Mouse (Mus musculus): Measurements from ENCODE around the gene Ezh1. TPM values are rescaled to one million over a fixed set of nuclear protein-coding genes. Genes with fewer than 3 reads are reported as not detected.
A peak's percentile ranks its signal among the peaks of the same experiment; 100 is the strongest.

The Ezh1 gene
- polyA plus RNA-seq, 1 experiment from 2014 or later = 17.6 TPM

- Histone ChIP-seq H3K36me3 (peaks cover 21% of the 10 kb centered on the region), H3K27ac (peak within 1 kb of the TSS; percentile 25; the same call in 1 of the 2 replicates), H3K4me3 (replicated peaks) (peak within 1 kb of the TSS; percentile 45), H3K4me1 (replicated peaks) (peaks cover 49% of the 10 kb centered on the region), H3K9ac (replicated peaks) (peak within 1 kb of the TSS; percentile 72), H3K4me2 (replicated peaks) (peak within 1 kb of the TSS; percentile 91), H3K9me3 (no peaks in the 10 kb centered on the region), H3K27me3 (peaks cover 43% of the 10 kb centered on the region)
- under 1% methylated on average over 43 of the region's 43 CpGs for WGBS
- peak; percentile 85 for ATAC-seq
Observed at GRCm38 (mm10) chr11:101259948-101260825, 33.9 kb upstream of the Ezh1 start, which contains the start of gene Wnk4. Wnk4 (plus strand) TSS chr11:101260567.

GRCm38 (mm10) chr11:101259261-101259712 is 33.0 kb upstream of the Ezh1 start:
- peaks cover 35% of the 10 kb centered on the region for H3K27me3 ChIP-seq
- ATAC-seq = no peak
- peaks cover 21% of the 10 kb centered on the region for H3K36me3 ChIP-seq
- WGBS = 33% methylated on average over 6 of the region's 6 CpGs
- no peak overlapping the region for H3K9ac ChIP-seq (replicated peaks)
- peak overlapping the region; percentile 19; the same call in 1 of the 2 replicates for H3K27ac ChIP-seq
- peak overlapping the region; percentile 91; the same call in 1 of the 2 replicates for H3K4me2 ChIP-seq (replicated peaks)
- H3K9me3 ChIP-seq = no peaks in the 10 kb centered on the region
- peaks cover 50% of the 10 kb centered on the region for H3K4me1 ChIP-seq (replicated peaks)
- H3K4me3 ChIP-seq (replicated peaks) = no peak overlapping the region

GRCm38 (mm10) chr11:101255826-101256775 is 29.8 kb upstream of the Ezh1 start:
- no peak for ATAC-seq
- Histone ChIP-seq H3K4me1 (replicated peaks) (peaks cover 42% of the 10 kb centered on the region), H3K4me3 (replicated peaks) (no peak overlapping the region), H3K36me3 (peaks cover 21% of the 10 kb centered on the region), H3K27ac (no peak overlapping the region), H3K9me3 (no peaks in the 10 kb centered on the region), H3K9ac (replicated peaks) (no peak overlapping the region), H3K27me3 (peaks cover 4% of the 10 kb centered on the region; the same call in 1 of the 2 replicates), H3K4me2 (replicated peaks) (no peak overlapping the region)
- 91% methylated on average over 13 of the region's 13 CpGs for WGBS

- Histone ChIP-seq H3K27me3 (no peaks in the 10 kb centered on the region), H3K27ac (peak within 1 kb of the TSS; percentile 92), H3K4me1 (replicated peaks) (peaks cover 19% of the 10 kb centered on the region), H3K4me3 (replicated peaks) (peak within 1 kb of the TSS; percentile 90), H3K36me3 (peaks cover 16% of the 10 kb centered on the region), H3K9ac (replicated peaks) (peak within 1 kb of the TSS; percentile 93), H3K9me3 (no peaks in the 10 kb centered on the region), H3K4me2 (replicated peaks) (peak within 1 kb of the TSS; percentile 97)
- peak; percentile 88 for ATAC-seq
- WGBS = under 1% methylated on average over 39 of the region's 40 CpGs
Observed at GRCm38 (mm10) chr11:101253613-101254389, 27.5 kb upstream of the Ezh1 start, which contains the start of gene Vps25. Vps25 (plus strand) TSS chr11:101253707.

- H3K9me3 ChIP-seq = no peaks in the 10 kb centered on the region
- peak overlapping the region; percentile 97 for H3K4me2 ChIP-seq (replicated peaks)
- H3K4me3 ChIP-seq (replicated peaks) = peak overlapping the region; percentile 90
- H3K27me3 ChIP-seq = peaks cover 5% of the 10 kb centered on the region
- peaks cover 11% of the 10 kb centered on the region for H3K36me3 ChIP-seq
- no peak for ATAC-seq
- H3K27ac ChIP-seq = peak overlapping the region; percentile 92
- peak overlapping the region; percentile 93 for H3K9ac ChIP-seq (replicated peaks)
- WGBS = 11% methylated on average over 7 of the region's 7 CpGs
- H3K4me1 ChIP-seq (replicated peaks) = peaks cover 18% of the 10 kb centered on the region
Observed at GRCm38 (mm10) chr11:101252941-101253340, 26.7 kb upstream of the Ezh1 start.

GRCm38 (mm10) chr11:101251031-101251430 is 24.8 kb upstream of the Ezh1 start:
- Histone ChIP-seq H3K27me3 (peaks cover 22% of the 10 kb centered on the region), H3K27ac (no peak overlapping the region), H3K4me2 (replicated peaks) (no peak overlapping the region), H3K9ac (replicated peaks) (no peak overlapping the region), H3K4me1 (replicated peaks) (peaks cover 29% of the 10 kb centered on the region), H3K36me3 (peaks cover 2% of the 10 kb centered on the region; the same call in 1 of the 2 replicates), H3K4me3 (replicated peaks) (no peak overlapping the region), H3K9me3 (no peaks in the 10 kb centered on the region)
- 78% methylated on average over 2 of the region's 2 CpGs for WGBS
- ATAC-seq = no peak

GRCm38 (mm10) chr11:101248258-101248994 is 22.2 kb upstream of the Ezh1 start:
- WGBS = 41% methylated on average over 14 of the region's 14 CpGs
- H3K4me3 ChIP-seq (replicated peaks) = no peak overlapping the region
- no peaks in the 10 kb centered on the region for H3K36me3 ChIP-seq
- H3K9ac ChIP-seq (replicated peaks) = no peak overlapping the region
- ATAC-seq = no peak
- H3K9me3 ChIP-seq = no peaks in the 10 kb centered on the region
- H3K4me1 ChIP-seq (replicated peaks) = peaks cover 23% of the 10 kb centered on the region
- H3K27ac ChIP-seq = no peak overlapping the region
- 0 out of 2 replicates have a peak overlapping the region, but pooled peaks have one; percentile 17 for H3K4me2 ChIP-seq (replicated peaks)
- H3K27me3 ChIP-seq = peaks cover 48% of the 10 kb centered on the region

GRCm38 (mm10) chr11:101247521-101248030 is 21.3 kb upstream of the Ezh1 start:
- H3K4me2 ChIP-seq (replicated peaks) = 0 out of 2 replicates have a peak overlapping the region, but pooled peaks have one; percentile 97
- H3K27ac ChIP-seq = no peak overlapping the region
- peaks cover 48% of the 10 kb centered on the region for H3K27me3 ChIP-seq
- no peaks in the 10 kb centered on the region for H3K36me3 ChIP-seq
- no peak for ATAC-seq
- no peak overlapping the region for H3K9ac ChIP-seq (replicated peaks)
- no peak overlapping the region for H3K4me3 ChIP-seq (replicated peaks)
- WGBS = 84% methylated on average over 6 of the region's 6 CpGs
- no peaks in the 10 kb centered on the region for H3K9me3 ChIP-seq
- peaks cover 17% of the 10 kb centered on the region for H3K4me1 ChIP-seq (replicated peaks)

GRCm38 (mm10) chr11:101246702-101247012 is 20.4 kb upstream of the Ezh1 start:
- Histone ChIP-seq H3K27me3 (peaks cover 48% of the 10 kb centered on the region), H3K4me3 (replicated peaks) (peak overlapping the region; percentile 61), H3K36me3 (no peaks in the 10 kb centered on the region), H3K9me3 (no peaks in the 10 kb centered on the region), H3K4me1 (replicated peaks) (peaks cover 15% of the 10 kb centered on the region), H3K9ac (replicated peaks) (peak overlapping the region; percentile 83), H3K4me2 (replicated peaks) (peak overlapping the region; percentile 97), H3K27ac (peak overlapping the region; percentile 30; the same call in 1 of the 2 replicates)
- ATAC-seq = no peak; the same call in 1 of the 2 replicates
- 2% methylated on average over 7 of the region's 7 CpGs for WGBS

GRCm38 (mm10) chr11:101245855-101246701 is 19.8 kb upstream of the Ezh1 start, which contains the start of gene Ramp2:
Ramp2 (plus strand) TSS chr11:101246028.
- H3K9ac ChIP-seq (replicated peaks) = peak within 1 kb of the TSS; percentile 83
- no peaks in the 10 kb centered on the region for H3K36me3 ChIP-seq
- peaks cover 15% of the 10 kb centered on the region for H3K4me1 ChIP-seq (replicated peaks)
- peaks cover 48% of the 10 kb centered on the region for H3K27me3 ChIP-seq
- H3K27ac ChIP-seq = peak within 1 kb of the TSS; percentile 30; the same call in 1 of the 2 replicates
- WGBS = under 1% methylated on average over 63 of the region's 63 CpGs
- H3K4me2 ChIP-seq (replicated peaks) = peak within 1 kb of the TSS; percentile 97
- no peaks in the 10 kb centered on the region for H3K9me3 ChIP-seq
- peak; percentile 85 for ATAC-seq
- peak within 1 kb of the TSS; percentile 61 for H3K4me3 ChIP-seq (replicated peaks)

All from midbrain, embryonic 13.5 days (tissue).